Mouse (Mus musculus) kidney, adult 9 months (tissue): ENCODE results near the gene Sugct.
"Not testable (repeated sequence)": the region's sequence is repeated elsewhere in the genome, so short reads cannot be mapped to it uniquely, and the experiment has no call there.

Experiments used
- DNase-seq: peaks from one replicate; pipeline ENCODE4 v3.0.0; 2022

The Sugct gene

DNA sequence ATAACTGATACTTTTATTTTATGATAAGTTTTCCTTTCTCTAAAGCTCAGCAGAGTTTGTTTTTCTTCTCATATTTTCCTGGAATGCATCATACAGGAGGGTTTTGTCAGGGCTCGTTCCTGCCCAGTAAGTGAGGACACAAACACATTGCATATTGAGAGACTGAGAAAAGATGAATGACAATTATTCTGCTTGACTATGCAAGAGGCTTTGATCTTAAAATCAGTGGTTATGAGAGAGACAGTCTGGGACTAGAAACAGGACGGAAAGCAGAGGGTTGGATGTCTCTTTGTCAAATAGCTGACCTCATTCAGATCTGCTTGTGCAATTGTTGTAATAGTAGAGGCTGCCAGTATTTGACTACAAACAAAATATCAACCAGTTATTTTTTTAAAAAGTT lies 835.4 kb downstream of the Sugct start:
- DNase-seq: no peak

DNA sequence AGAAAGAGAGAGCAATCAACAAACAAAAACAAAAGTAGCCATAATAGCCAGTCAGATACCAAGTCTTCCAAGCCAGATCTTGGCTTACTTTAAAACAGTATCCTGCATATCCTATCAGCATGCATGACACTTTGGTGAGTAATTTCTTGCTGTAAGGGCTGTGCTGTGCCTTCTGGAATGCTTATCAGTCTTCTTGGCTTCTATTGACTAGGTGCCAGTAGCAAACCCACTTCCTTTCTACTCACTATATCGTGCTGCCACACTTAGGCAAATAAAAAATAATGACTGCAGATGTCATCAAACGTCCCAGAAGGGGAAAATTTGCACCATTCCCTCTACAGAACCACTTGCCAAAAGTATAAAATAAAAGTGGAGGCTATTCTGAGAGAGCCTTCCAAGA lies 848.1 kb downstream of the Sugct start:
- DNase-seq: no peak

DNA sequence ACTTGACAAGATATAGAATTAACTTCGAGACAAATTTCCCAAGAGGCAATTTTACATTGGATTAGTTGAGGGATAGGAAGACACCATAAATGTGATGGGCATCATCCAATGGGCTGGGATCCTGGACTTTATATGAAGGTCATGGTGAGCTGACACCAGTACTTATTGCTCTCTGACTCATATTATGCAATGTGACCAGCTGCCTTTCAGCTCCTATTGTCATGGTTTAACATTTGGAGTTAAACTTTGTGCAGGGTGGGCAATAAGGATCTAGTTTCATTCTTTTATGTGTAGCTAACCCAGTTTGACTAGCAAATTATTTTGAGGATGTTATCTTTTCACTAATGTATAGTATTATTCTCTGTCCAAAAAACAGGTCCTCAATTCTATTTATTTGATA lies 854.4 kb downstream of the Sugct start:
- DNase-seq: no peak

DNA sequence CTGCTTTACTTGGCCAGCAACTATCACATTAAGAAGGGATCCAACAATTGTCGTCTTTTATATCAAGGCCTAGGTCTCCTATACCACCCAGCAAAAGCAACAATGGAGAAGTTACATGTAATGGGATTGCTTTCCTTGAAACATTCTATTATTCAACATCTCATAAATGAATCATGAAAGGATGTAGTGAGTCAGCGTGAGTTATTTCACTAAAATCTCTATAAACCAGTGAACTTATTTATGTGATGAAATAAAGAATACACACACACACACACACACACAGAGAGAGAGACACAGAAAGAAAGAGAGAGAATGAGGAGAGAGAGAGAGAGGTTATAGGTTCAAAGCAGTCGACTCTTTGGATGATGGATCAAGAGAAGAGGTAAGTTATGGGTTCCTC lies 856.9 kb downstream of the Sugct start:
- no peak for DNase-seq

DNA sequence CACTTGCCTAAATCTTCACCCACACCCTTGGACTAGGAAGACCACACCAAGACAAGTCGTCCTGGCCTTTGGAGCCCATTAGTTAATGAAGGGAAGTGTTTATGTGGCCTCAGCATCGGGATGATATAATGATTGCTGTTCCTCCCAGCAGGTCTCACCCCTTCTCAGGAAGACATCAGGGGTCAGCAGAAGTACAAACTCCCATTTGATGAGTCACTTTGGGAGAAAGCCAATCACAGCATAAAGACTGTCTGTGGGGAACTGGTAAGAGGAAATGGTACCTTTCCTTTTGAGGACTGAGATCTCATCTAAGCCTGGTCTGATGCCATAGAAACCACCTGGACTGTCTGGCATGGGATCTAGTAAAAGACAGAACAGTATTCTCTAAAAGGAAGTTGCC lies 860.2 kb downstream of the Sugct start:
- no peak for DNase-seq

DNA sequence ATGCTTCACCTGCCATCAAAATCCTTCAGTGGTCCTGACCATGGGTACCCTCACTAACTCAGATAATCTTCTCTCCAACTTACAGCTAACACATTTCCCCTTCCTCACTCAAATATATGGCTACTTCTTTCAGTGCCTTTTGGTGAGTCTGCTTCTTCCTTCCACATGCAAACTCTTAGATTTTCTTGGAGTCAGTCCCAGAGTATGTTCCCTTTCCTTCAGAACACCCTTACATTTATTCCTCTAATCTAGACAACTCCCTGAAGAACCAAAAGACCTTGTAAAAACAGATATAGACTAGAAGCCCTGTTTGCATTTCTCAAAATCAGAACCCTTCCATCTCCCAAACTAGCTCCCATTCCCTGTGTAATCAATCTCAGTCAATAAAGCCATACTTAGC lies 862.3 kb downstream of the Sugct start:
- no peak for DNase-seq

DNA sequence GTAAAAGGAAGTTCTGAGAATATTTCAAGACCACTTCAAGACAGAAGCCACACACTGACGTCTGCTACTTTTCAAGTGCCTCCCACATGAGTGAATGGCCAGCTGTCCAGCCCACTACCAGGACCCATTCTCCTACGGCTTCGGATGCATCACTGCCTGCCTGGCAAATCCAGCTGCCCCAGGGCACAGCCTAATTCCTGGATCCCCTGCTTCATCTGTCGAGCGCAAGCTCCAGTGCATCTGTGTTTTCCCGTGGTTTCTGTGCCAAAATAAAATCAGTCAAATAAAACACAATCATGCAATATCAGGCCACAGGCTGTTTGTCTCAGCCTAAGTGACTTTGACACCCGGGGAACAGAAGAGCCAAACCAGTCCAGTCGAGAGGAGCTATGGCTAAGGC lies 863.5 kb downstream of the Sugct start:
- no peak for DNase-seq

DNA sequence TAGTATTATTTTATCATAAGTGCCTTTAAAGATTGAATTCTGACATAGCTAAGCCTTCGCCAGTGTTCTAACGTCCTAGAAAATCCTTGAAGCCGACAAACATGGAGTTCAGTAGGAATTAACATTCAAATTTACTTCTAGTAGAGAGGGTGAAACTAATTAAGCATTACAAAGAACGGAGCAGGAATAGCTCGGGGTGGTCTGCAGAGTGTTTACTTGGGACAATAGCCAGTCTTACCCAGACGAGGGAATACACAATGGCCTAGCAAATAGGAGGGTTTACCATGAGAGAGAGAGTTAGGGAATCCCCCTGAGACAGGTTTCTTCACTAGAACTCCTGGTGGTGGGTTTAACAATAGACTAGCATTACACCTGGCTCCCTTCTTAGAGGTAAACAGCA lies 865.1 kb downstream of the Sugct start:
- DNase-seq: not testable (repeated sequence)

DNA sequence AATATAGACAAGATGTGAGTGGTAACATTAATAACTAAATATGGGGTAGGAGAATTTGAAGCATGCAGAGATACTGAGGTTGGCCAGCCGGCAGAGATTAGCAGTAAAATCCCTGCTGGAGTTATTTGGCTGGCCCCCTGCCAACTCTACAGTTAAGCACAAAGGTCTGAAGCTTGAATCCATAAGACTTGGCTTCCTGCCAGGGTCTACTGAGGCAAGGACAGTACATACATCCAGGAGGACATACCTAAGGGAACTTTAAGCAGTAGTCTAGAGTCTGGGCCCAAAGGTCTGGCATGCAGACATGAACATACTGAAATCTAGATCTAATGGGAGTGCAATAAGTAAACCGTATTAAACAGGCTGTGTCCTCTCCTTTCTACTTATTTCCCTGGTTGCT lies 865.8 kb downstream of the Sugct start:
- DNase-seq: peak; percentile 3

DNA sequence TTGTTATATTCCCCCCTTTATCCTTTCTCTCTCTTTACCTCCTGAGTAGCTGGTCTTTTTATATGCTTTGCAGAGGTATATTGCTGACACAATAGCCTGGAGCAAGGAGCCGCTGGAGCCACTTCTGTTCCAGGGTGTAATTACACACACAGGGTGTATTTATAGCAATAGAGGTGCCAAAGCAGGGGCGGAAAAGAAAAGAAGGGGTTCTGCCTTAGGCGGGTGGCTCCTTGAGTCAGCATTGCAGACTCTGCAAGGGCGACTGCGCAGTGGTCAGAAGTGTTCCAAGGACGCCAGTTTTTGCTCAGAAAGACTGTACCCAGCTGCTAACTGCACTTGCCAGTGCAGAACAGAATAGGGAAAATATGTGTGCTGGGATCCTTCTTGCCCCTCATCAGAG lies 869.7 kb downstream of the Sugct start:
- DNase-seq: no peak

DNA sequence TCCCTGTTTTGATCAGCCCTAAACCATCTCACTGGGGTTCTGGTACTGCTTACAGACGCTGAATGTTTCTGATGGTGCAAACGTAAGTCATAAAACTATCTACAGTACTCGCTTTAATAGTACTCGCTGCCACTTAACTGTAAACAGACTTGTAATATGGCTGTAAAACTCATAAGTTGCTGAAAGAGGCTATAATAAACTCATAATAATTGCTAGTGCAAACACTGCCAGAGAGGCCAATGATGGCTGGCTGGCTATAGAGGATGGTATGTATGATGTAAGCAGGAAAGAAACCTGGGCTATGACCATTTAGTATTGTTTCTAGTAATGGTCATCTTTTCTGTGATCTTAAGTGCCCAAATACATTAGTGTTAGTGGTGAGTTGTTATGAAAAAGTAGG lies 873.6 kb downstream of the Sugct start:
- DNase-seq: no peak

DNA sequence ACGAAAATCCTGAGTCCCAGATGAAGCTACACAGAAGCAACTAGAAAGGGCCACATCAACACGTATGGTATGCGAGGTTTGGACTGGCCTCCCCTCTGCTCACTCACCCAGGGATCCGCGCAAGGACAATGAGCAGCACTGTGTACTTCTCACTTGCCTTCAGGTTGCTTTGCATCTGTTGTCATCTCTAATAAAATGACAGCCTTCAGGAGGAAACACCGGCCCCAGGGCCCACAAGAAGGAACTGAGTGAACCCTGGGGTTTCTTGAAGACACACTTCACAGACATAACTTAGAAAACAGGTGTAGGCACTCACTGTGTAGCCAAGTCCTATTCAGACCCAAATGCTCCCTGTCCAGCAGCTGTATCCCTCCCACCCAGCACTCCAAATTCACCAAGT lies 877.9 kb downstream of the Sugct start:
- DNase-seq: no peak

DNA sequence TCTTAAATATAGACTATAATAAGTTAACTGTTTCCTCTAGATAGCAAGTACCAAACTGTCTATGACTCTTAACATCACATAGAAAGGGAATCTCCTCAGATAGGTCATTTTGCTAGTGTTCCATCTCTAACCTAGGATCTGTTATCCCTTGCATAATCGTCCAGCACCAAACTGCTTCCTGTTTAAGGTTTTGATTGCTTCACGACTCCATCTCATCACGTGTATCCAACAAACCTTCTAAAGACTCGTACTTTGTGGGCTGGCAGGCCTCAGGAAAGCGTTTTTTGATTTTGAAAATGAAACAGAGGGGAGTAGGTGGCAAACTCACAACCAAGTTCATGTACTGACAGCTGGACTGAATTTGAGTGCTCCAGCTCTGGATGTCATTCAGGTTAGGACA lies 878.6 kb downstream of the Sugct start:
- no peak for DNase-seq

DNA sequence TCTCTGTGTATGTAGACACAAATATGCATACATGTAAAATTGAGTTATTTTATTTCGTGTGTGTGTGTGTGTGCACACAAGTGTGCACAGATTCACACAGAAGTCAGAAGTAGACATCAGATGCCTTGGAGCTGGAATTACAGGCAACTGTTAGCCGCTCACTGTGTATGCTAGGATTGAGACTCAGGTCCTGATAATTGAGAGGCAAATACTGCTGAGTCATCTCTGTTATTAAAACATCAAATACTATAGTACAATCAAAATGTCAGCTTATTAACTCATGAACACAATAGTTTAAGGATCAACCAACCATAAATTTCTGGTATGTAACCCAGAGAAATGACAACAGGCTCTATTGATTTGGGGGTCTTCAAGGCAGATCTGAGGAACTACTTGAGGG lies 883.1 kb downstream of the Sugct start:
- no peak for DNase-seq
